Mouse (Mus musculus) liver, adult (tissue): Measurements from ENCODE around the gene Pik3cb.

Experiments used
- GATA4 ChIP-seq: IDR thresholded peaks from 2 replicates; pipeline ENCODE4 v1.6.1; 2014; ENCODE audit warnings: mild to moderate bottlenecking, low read length; ENCODE audit not compliant: insufficient replicate concordance

Gene Pik3cb

GRCm38 (mm10) chr9:99057751-99058150 lies 82.7 kb downstream of the Pik3cb start:
- TF ChIP-seq GATA4: no peak

- no peak for TF ChIP-seq GATA4
These were observed 90.7 kb downstream of the Pik3cb start for GRCm38 (mm10) chr9:99049760-99050159.

DNA sequence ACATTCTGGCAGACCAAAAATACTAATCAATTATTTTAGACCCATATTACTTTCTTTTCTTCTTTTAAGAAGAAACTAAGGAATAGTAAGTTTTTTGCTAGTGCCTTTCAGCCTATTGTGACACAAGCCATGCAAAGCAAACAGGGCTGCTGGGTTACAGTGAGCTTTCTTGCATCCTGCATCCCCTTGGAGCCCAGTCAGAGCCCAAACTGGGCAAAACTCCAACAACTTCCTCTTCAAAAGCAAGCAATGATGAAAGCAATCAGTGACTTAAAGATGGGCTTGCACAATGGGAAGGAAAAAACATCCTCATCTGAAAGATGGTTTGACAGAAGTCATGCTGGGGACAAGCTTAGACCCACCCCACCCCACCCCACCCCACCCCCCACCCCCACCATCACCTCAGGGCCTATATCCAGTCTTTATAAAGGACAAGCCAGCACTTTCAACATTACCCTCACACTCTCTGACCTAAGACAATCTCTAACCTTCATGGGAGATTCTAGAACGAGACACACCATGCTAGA lies 91.6 kb downstream of the Pik3cb start:
- TF ChIP-seq GATA4: no peak

- no peak for TF ChIP-seq GATA4
These were observed 95.7 kb downstream of the Pik3cb start for GRCm38 (mm10) chr9:99044761-99045160.

DNA sequence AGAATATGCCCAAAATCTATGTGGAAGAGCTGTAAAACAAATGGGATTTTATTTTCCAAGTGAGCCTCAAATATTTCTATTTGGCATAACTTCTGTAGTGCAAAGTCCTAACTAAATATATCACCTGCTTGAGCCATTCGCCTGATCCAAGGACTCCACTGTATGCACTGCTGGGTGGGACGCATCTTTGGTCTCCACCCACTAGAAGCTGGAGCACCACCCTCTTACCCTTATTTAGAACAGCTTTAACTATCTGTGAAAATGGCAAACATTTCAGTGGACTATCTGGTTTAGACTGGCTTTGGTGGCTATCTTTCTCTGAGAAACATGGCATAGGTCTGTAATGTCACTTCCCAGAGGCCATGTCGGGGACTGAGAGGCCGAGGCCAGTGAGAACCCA lies 97.8 kb downstream of the Pik3cb start:
- TF ChIP-seq GATA4: no peak

- TF ChIP-seq GATA4: no peak
These were observed 98.4 kb downstream of the Pik3cb start for GRCm38 (mm10) chr9:99041994-99042393.

DNA sequence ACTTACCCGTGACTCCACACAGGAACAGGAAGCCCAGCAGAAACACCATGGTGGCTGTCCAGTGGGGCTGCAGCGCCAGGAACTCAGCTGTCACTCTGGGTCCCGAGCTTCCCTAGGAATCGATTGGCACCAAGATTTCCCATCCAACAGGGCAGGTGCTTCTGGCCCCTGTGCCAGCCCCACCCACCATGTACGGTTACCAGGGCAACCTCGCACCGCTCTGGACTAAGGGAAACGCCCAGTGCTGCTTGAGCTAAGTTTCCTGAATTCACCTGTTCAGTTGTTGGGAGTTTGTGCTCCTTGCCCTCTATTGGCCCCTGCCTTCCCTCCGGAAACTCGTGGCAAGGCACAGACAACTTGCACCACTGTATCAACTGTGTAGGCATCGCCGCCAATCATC lies 104.8 kb downstream of the Pik3cb start, which contains the start of gene Gm1123:
Gene Gm1123, minus strand, starts transcription at position 141 of the 400 bp plus-strand sequence.
- no peak for TF ChIP-seq GATA4

GRCm38 (mm10) chr9:99034111-99034510 lies 106.3 kb downstream of the Pik3cb start:
- TF ChIP-seq GATA4: no peak

- no peak for TF ChIP-seq GATA4
These were observed 108.4 kb downstream of the Pik3cb start for GRCm38 (mm10) chr9:99032031-99032430.

DNA sequence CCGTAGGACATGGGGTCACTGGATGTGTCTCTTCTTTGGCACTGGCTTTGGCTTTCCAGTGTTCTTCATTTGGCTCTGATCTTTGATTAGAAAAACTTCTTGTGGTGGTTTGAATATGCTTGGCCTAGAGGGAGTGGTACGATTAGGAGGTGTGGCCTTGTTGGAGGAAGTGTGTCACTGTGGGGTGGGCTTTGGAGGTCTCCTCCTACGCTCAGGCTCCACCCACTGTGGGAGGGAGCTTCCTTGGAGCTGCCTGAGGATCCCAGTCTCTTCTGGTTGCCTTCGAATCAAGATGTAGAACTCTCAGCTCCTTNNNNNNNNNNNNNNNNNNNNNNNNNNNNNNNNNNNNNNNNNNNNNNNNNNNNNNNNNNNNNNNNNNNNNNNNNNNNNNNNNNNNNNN lies 118.7 kb downstream of the Pik3cb start:
- no peak for TF ChIP-seq GATA4

DNA sequence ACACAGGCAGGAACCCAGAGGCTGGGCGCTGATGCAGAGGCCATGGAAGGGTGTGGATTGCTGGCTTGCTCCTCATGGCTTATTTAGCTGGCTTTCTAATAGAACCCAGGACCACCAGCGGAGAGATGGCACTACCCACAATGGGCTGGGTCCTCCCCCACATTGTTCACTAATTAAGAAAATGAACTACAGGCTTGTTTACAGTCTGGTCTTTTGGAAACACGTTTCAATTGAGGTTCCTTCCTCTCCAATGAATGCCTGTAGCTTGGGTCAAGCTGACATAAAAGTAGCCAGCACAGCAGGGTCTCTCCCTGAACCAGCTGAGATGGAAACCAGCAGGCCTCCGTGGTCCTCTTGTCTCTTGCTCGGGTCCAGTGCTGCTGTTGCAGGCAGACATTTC lies 119.3 kb downstream of the Pik3cb start:
- TF ChIP-seq GATA4: no peak

DNA sequence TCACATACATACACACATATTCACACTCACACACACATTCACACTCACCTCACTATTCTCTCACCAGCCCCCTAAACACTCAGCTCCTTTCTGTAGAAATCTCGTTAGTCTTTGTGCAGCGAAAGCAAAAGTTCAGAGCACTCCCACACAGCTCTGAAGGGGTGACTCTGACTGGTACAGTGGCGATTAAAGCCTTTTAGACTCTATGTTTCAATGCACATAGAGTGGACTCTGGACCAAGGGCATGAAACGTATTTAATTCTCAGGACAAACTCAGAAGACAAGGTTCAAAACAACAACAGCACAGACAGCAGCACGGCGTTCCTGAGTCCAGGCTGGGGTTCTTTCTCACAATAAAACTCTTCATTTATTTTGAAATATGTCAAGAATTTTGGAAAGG lies 122.7 kb downstream of the Pik3cb start:
- TF ChIP-seq GATA4: no peak

GRCm38 (mm10) chr9:99016759-99017158 lies 123.7 kb downstream of the Pik3cb start:
- TF ChIP-seq GATA4: no peak

- TF ChIP-seq GATA4: no peak
These were observed 124.1 kb downstream of the Pik3cb start for GRCm38 (mm10) chr9:99016301-99016700.

- no peak for TF ChIP-seq GATA4
These were observed 130.6 kb downstream of the Pik3cb start for GRCm38 (mm10) chr9:99009898-99010199.

DNA sequence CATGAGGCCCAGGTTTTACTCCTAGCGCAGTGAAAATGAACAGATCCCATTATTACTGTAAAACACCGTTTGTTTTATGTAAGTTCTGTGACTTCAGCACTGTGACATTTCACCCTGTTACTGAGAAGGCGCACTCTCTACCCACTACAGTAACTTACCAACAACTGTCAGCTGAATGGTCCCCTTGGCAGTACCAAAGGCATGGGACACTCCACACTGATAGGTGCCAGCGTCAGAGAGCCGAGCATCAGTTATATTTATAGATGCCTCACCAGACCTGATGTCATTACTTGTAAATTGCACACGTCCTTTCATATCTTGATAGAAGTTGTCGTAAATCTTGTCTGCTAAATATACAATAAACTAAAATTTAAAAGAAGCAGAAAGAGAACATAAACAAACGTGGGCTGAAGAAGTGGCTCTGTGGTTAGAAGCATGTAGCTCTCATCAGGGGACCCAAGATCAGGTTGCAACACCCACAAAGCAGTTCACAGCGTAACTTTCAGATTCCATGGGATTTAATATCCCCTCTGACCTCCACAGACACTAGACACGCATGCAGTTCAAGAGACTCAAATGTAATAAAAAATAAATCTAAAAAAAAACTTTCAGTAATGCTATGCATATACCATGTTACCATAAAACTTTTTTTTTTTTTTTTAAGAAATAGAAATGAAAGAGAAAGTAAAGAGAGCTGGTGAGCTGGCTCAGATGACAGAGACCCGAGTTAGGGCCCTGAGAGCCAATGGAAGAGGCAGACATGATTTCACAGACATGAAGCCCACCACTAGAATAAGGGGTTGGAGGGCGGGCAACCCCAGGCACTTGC lies 131.1 kb downstream of the Pik3cb start:
- no peak for TF ChIP-seq GATA4

DNA sequence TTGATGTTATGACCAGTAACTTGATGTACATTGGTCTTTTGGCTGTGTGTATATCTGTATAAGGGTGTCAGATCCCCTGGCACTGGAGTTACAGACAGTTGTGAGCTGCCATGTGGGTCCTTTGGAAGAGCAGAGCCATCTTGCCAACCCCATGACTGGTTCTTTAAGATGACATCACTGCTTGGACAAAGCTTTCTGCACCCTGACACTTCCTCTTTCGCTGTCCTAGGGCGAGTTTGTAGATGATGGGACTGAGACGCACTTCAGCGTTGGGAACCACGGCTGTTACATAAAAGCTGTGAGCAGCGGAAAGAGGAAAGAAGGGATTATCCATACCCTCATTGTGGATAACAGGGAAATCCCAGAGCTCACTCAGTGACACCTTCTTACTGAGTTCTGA lies 139.1 kb downstream of the Pik3cb start:
- no peak for TF ChIP-seq GATA4
